Mouse (Mus musculus): ENCODE results near the gene Ccdc127.

The Ccdc127 gene

GRCm38 (mm10) chr13:74356491-74356890 is 6.4 kb downstream of the Ccdc127 start:
- peaks cover 11% of the 10 kb centered on the region for H3K36me3 ChIP-seq (ENCODE audit: control insufficient read depth, insufficient read depth, low read length, poor library complexity, severe bottlenecking)
- no peaks in the 10 kb centered on the region for H3K27me3 ChIP-seq (ENCODE audit: control insufficient read depth, insufficient read depth, low read length, poor library complexity, severe bottlenecking)
- DNase-seq (ENCODE audit: low read depth, low spot score) = no peak

DNA sequence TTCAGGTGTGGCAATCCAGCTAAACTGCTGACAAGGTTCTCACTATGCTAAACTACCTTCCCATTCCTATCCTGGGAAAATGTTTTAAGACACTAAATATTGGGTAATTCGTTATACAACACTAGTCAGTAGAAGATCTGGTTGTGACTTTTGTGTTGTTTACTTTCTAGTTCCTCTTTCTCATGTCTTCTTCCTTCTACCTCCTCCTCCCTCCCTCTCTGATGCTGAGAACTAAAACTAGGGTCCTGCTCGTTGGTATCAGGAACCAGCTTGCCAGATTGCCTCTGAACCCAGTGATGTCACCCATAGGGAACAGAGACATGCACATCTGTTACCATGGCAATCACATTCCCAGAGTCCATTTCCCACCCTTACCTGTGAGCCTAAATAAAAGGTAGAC is 12.1 kb downstream of the Ccdc127 start:
- Histone ChIP-seq H3K27me3 (ENCODE audit: control insufficient read depth, insufficient read depth, low read length, poor library complexity, severe bottlenecking) (no peaks in the 10 kb centered on the region), H3K36me3 (ENCODE audit: control insufficient read depth, insufficient read depth, low read length, poor library complexity, severe bottlenecking) (peaks cover 3% of the 10 kb centered on the region; the same call in 1 of the 2 replicates)
- DNase-seq (ENCODE audit: low read depth, low spot score) = peak; percentile 38

DNA sequence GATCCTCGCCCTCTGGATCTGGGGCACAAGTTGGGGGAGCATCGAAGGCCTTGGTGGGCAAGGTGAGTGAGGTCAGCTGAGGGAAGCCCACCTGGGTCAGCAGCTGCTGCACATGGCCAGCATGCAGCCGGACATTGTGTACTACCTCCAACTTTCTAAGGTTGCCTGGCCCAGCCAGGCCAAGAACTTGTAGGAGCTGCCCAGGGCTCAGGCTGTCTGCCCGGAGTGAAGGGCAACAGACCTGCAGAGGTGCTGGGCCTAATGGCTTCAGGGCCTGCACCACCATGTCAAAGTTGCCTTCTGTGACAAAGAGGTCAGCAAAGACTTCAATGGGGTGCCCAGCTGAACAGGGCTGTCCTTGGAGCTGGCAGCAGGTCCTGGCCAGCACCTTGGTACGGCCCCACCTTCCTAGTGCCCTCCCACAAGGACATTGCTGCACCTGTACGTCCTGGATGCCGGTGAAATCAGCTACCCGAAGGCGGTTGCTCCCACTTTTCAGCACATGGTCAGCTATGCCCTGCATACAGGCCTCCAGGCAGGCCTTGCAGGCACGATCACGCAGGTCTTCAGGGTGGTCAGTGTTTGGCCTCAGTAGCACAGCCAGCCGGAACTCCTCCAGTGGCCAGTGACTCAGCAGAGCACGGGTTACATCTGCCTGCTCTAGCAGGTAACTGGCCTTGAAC is 13.2 kb downstream of the Ccdc127 start:
- no peaks in the 10 kb centered on the region for H3K27me3 ChIP-seq (ENCODE audit: control insufficient read depth, insufficient read depth, low read length, poor library complexity, severe bottlenecking)
- peaks cover 3% of the 10 kb centered on the region; the same call in 1 of the 2 replicates for H3K36me3 ChIP-seq (ENCODE audit: control insufficient read depth, insufficient read depth, low read length, poor library complexity, severe bottlenecking)
- DNase-seq (ENCODE audit: low read depth, low spot score) = no peak

- Histone ChIP-seq H3K27me3 (ENCODE audit: control insufficient read depth, insufficient read depth, low read length, poor library complexity, severe bottlenecking) (no peaks in the 10 kb centered on the region), H3K36me3 (ENCODE audit: control insufficient read depth, insufficient read depth, low read length, poor library complexity, severe bottlenecking) (no peaks in the 10 kb centered on the region)
- no peak for DNase-seq (ENCODE audit: low read depth, low spot score)
Measured at GRCm38 (mm10) chr13:74363859-74364235, 13.7 kb downstream of the Ccdc127 start, which contains the start of gene Lrrc14b. TSS of gene Lrrc14b (minus strand) at chr13:74364005.

- Histone ChIP-seq H3K27me3 (ENCODE audit: control insufficient read depth, insufficient read depth, low read length, poor library complexity, severe bottlenecking) (no peaks in the 10 kb centered on the region), H3K36me3 (ENCODE audit: control insufficient read depth, insufficient read depth, low read length, poor library complexity, severe bottlenecking) (0 out of 2 replicates have a peak, but pooled peaks cover 2% of the 10 kb centered on the region)
- no peak for DNase-seq (ENCODE audit: low read depth, low spot score)
Measured at GRCm38 (mm10) chr13:74381533-74382276, 31.6 kb downstream of the Ccdc127 start.

- Histone ChIP-seq H3K36me3 (ENCODE audit: control insufficient read depth, insufficient read depth, low read length, poor library complexity, severe bottlenecking) (0 out of 2 replicates have a peak, but pooled peaks cover 2% of the 10 kb centered on the region), H3K27me3 (ENCODE audit: control insufficient read depth, insufficient read depth, low read length, poor library complexity, severe bottlenecking) (no peaks in the 10 kb centered on the region)
- DNase-seq (ENCODE audit: low read depth, low spot score) = no peak
Measured at GRCm38 (mm10) chr13:74382289-74382688, 32.2 kb downstream of the Ccdc127 start.

DNA sequence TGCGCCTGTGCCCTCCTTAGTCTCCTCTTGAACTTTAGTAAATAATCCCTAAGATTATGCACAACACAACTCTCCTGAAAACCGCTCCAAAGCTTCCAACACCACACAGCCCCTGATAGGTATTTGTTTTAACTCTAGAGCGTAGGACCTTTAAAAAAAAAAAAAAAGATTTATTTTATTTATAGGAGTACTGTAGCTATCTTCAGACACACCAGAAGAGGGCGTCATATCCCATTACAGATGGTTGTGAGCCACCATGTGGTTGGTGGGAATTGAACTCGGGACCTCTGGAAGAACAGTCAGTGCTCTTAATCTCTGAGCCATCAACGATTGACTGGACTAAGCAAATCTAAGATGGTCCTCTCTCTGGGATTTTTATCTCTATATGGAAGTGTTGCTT is 39.6 kb downstream of the Ccdc127 start:
- no peak for DNase-seq (ENCODE audit: low read depth, low spot score)
- no peaks in the 10 kb centered on the region for H3K27me3 ChIP-seq (ENCODE audit: control insufficient read depth, insufficient read depth, low read length, poor library complexity, severe bottlenecking)

DNA sequence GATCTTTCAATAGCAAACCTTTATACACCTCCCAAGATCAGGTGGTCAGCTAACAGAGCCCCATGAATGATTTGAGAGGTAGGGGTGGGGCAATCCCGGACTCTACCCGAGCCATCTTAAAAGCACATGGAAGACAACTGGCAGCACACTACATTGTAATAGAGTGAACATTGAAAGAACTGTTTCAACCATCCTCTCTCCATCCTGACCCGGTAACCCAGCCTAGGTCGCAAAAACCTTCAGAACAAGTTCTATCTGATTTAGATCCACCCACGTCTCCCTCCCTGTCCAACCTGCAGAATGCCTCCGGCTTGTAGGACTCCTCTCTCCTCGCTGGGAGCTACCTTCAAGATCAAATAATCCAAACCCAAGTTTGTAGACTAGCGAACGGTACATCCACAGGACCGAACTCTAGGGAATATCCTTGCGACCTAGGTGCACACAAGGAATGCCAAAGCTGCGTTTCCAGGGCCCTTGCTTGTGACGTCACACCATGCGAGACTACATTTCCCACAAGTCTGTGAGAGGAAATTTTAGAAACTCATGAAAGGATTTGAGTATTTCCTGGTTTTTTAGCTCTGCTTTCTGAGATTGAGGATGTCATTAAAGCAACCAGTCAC is 40.4 kb downstream of the Ccdc127 start, which contains the start of gene Zfp72:
Gene Zfp72 (minus strand): TSS at position 466 of the 620 bp plus-strand sequence.
- Histone ChIP-seq H3K27me3 (ENCODE audit: control insufficient read depth, insufficient read depth, low read length, poor library complexity, severe bottlenecking) (no peaks in the 10 kb centered on the region), H3K36me3 (ENCODE audit: control insufficient read depth, insufficient read depth, low read length, poor library complexity, severe bottlenecking) (no peaks in the 10 kb centered on the region)
- peak; percentile 72 for DNase-seq (ENCODE audit: low read depth, low spot score)

More for the DNA sequence above, 39.6 kb downstream of the Ccdc127 start:
- no peaks in the 10 kb centered on the region for H3K36me3 ChIP-seq (ENCODE audit: control insufficient read depth, insufficient read depth, low read length, poor library complexity, severe bottlenecking)

DNA sequence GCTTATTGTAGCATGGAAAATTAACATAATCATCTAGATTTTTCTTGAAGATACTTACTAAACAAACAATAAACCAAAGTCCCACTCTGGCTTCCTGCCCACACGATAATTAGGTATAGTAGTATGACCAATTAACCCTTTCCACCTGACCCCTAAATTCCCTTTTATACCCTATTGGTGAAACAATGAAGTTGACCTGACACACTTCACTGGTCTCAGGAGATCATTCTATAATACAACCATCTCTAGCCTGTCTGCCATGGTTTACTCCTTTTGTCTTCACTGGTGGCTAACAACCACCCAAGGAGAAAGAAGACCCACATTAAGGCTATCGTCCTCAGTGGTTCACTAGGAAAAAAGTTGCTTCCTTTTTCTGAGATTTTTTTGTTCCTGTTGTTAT is 41.0 kb downstream of the Ccdc127 start:
- H3K27me3 ChIP-seq (ENCODE audit: control insufficient read depth, insufficient read depth, low read length, poor library complexity, severe bottlenecking) = no peaks in the 10 kb centered on the region
- DNase-seq (ENCODE audit: low read depth, low spot score) = peak; percentile 1
- no peaks in the 10 kb centered on the region for H3K36me3 ChIP-seq (ENCODE audit: control insufficient read depth, insufficient read depth, low read length, poor library complexity, severe bottlenecking)

DNA sequence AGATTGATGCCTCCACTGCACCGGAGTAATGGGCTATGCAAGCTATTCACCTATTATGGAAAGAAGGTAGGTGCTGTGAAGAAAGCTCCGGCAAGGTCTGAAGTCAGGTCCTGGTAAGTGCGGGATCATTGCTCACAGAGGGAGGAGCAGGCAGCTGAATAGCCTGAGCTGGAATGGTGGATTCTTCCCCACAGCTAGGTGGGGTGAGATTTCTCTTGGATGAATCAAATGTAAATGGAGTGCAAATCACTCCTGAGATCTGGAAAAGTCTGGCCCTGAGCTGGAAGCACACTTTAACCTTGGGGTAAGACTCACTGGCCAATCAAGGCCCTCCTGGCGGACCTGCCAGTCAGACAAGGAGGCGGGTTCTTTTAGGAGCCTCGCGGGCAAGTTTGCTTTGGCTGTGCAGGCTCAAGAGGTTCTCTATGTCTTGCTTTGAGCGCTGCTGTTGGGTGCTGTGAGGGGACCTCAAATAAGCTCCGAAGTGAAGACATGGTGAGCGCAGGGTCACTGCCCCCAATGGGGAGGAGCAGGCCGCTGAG is 49.3 kb downstream of the Ccdc127 start, which contains the start of gene Ftl1-ps1:
Gene Ftl1-ps1 (plus strand): TSS at position 397 of the 542 bp plus-strand sequence.
- DNase-seq (ENCODE audit: low read depth, low spot score) = no peak
- no peaks in the 10 kb centered on the region for H3K36me3 ChIP-seq (ENCODE audit: control insufficient read depth, insufficient read depth, low read length, poor library complexity, severe bottlenecking)
- no peaks in the 10 kb centered on the region for H3K27me3 ChIP-seq (ENCODE audit: control insufficient read depth, insufficient read depth, low read length, poor library complexity, severe bottlenecking)
